Mouse (Mus musculus): ENCODE results near the gene Emid1.
"Not testable (repeated sequence)": the region's sequence is repeated elsewhere in the genome, so short reads cannot be mapped to it uniquely, and the experiment has no call there.

Gene Emid1

GRCm38 (mm10) chr11:5102384-5102783, 49.7 kb downstream of the Emid1 start:
- no peak for DNase-seq

GRCm38 (mm10) chr11:5101641-5102040, 50.4 kb downstream of the Emid1 start:
- DNase-seq, result no peak

GRCm38 (mm10) chr11:5100801-5101200, 51.3 kb downstream of the Emid1 start:
- DNase-seq, result no peak

DNA sequence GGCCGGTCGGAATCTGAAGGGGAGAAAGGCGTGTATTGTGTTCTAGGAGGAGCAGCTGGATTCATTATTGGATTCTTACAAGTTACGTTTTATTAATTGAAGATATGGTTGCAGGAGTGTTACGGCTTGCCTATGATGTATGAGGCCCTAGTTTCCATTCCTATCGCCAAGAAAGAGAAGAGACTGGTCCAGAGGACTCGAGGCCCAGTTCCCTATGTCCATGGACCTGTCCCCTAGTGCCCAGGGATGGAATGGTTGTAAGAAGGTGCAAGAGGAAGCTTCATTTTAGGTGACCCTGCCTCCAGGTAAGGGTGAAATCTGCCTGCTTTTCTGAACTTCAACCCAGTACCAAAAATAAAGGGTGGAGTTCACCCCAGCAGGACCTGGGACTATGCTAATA, 51.8 kb downstream of the Emid1 start:
- DNase-seq, result no peak

GRCm38 (mm10) chr11:5099576-5100183, 52.4 kb downstream of the Emid1 start:
- DNase-seq, result peak; percentile 85

DNA sequence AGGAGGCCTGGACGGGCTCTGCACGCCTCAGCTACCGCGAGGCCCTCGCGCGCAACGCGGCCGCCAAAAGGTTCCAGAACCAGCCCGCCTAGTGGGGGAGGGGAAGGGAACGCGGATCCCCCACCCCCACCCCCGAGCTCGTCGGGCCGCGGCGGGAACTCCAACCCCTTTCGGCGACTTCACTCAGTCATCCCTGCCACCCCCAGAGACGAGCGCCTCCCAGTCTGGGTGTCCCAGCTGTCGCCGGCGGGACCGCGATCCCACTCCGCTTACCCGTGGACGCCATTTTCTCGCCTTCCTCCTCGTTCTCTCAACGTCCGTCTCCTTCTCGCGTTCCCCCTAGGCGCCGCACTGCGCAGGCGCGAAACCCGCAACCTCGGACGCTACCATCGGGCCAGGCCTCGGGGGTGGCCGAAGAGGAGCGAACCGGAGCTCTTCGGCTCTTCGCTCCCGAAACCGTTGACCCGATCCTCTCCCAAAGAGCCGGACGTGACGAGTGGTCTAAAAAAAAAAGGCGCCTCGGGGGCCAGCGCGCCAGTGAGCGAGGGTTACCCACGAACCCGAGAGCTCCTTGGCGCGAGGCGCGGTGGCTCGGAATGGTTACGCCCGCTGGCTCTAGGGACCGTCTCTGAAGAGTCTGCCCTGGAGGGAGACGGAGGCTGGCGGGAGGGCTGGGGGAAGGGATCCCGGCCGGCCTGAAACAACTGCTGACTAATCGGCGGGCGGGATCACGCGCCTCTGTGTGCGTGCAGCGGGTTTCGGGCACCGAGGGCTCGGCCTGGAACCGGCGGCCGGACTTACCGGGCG, 53.1 kb downstream of the Emid1 start, which contains the start of the genes Rhbdd3 and Ewsr1:
Rhbdd3 (plus strand) TSS at position 191 of the 807 bp plus-strand sequence.
Ewsr1 (minus strand) TSS at position 531 of the 807 bp plus-strand sequence.
- peak; percentile 97 for DNase-seq

DNA sequence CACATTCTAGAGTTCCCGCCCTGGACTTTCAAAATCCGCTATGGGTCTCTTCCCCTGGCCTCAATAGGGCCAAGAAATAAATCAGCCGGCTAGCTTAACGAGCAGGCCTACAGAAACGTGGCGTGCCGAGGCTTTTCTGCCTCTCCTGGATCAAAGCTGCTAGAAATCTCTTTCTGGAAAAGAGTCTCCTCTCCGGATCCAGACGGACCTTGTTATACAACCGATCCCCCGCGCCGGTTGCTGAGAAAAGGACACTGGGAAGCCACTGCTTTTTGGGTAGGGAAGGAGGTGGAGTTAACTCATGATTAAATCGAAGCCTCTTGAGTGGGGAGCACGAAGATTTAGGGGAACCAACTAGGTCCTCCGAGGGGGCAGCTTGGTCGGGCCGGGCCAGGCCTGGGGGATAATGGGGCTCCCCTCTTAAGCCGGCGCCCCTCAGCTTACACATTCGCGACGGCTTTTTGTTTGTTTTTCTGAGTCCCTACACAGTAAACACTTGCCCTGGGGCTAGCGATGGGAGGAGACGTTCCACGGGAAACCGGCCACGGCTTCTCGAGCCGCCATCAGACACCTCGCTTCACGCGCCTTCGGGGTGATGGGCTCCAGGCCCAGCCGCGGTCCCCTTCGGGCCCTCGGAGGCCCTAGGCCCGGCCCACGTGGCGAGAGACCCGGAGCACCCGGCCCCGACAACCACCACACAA, 53.9 kb downstream of the Emid1 start:
- peak; percentile 35 for DNase-seq

DNA sequence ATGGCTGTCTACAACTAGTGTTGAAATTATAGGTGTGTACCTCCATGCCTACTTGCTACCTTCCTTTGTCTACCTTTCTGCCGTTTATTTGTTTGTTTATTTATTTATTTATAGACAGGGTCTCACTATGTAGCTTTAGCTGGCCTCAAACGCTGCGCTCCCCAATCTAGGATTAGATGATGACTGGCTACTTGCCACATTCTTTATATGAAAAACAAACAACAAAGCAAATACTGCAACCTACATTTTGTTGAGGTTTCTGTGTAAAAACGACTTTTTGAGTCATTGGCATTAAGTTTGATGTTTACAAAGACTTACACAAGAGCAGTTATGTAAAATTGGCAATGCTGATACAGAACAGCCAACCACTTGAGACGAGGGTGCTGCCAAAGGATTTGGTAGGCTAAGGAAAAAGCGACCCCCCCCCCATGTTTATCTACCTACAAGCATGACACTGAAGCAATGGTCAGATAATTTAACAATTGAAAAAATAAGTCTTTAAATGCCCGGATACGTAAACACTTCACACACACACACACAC, 55.5 kb downstream of the Emid1 start:
- no peak for DNase-seq

- DNase-seq, result no peak
These were observed 56.2 kb downstream of the Emid1 start for GRCm38 (mm10) chr11:5095877-5096276.

DNA sequence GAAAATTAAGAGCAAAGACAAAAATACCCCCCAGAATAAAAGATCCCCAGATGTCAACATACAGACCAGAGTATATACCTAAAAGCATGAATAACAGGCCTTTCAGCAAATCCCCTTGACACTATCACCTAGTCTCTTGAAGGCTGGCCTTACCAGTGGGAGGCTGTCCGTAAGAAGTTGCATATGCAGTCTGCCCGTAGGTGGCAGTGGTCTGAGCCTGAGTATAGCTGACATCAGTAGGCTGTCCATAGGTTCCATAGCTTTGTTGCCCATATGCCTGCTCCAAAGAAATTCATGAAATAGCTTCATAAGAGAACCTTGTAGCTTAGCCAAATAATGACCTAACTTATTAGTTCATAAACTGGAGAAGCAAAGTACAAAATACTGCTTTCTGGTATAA, 60.4 kb downstream of the Emid1 start:
- no peak for DNase-seq

GRCm38 (mm10) chr11:5089147-5089546, 62.9 kb downstream of the Emid1 start:
- DNase-seq, result no peak

GRCm38 (mm10) chr11:5076843-5077242, 75.2 kb downstream of the Emid1 start:
- DNase-seq, result not testable (repeated sequence)

- no peak for DNase-seq
These were observed 76.3 kb downstream of the Emid1 start for GRCm38 (mm10) chr11:5075760-5076159.

- peak; percentile 37 for DNase-seq
These were observed 77.2 kb downstream of the Emid1 start for GRCm38 (mm10) chr11:5074882-5075281.

GRCm38 (mm10) chr11:5068126-5068971, 83.7 kb downstream of the Emid1 start:
- DNase-seq, result peak; percentile 26

DNA sequence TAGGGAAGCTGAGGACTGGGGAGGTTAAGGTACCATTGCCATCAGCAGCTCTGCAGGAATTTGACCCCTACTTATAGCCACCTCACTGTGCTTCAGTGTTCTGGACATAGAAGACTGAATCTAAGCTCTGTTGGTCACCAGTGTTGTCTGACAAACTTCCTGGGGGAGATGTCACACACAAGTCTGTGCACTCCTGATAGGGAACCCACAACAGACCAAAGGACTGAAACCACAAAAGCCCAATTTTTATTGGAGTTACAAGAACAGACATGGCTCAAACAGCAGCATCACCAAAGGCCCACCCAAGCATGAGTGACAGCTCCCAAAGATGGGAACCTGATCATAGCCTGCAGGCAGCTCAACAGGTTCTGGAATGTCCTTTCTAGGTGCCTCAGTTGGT, 85.0 kb downstream of the Emid1 start:
- DNase-seq, result no peak

DNA sequence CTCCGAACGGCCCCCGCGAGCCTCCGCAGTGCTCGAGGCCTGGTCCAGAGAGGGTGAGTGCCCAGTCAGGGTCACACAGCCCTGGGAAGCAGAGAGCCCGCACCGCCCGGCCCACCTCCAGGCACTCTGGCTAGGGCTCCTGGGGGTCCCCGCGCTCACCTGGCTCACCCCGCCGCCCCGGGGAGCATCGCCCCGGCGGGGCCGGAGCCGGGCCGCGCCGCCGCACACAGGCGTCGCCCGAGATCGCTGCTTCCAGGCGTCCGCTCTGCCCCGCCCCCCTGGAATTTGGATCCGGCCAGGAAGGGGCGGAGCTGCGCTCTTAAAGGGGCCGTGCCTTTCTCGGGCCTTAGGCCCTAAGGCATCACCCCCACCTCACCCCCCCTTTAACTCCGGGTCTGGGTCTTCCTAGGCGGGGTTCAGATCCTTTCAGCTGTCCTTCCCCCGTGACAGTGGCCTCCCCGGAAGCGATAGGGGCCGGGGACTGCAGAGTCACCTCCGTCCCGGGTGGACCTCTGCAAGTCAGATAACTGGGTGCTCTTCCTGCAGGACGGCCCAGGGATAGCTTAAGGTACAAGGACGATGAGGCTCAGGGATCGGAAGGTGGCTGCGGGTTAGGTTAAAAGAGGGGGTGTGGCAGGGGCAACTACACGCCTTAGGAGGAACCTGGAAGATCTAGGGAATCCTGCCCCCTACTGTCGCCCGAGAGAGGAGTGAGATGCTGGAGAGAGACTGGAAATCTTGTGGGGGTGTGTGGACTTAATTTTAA, 86.8 kb downstream of the Emid1 start, which contains the start of gene Gas2l1:
Gas2l1 (minus strand) TSS at position 272 of the 766 bp plus-strand sequence.
- DNase-seq, result peak; percentile 91

- no peak for DNase-seq
These were observed 87.6 kb downstream of the Emid1 start for GRCm38 (mm10) chr11:5064282-5065055.

DNA sequence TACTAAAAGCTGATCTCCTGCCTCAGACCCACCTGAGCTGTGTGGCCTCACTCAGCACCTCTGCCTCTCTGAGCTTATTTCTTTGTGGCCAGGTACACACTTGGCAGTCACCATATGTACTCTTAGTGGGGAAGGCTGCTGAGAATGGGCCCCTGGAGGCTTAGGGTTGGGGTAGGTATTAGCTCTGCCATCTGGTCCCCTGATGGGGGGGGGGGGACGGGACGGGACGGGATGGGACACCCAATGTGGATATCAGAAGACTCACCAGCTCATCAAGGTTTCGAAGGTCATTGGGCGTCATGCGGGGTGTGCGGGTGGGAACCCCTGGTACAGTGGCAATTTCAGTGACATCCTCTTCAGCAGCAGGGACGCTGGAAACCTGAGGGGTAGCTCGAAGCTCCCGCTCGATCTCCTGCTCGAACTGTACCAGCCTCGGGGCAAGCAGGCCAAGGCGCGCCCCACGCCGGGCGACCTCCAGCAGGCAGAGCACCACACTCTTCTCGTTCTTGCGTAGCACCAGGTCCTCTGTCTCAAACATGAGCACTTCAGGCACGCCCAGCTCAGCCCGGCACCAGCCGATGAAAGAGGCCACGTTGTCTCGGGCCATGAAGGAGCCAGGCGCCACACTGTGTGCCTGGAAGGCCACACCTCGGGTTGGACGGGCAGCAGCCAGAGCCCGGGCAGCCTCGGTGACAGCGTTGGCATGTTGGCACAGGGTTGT, 88.3 kb downstream of the Emid1 start:
- no peak for DNase-seq

Measured in lung, postnatal 14 days (tissue).